Mouse (Mus musculus): ENCODE measurements at regions not wholly inside any gene's neighbourhood (a gene's known extent, or its start where the extent isn't known, plus 50 kb on each side); places are given as distances from the start of the nearest gene placed in this dataset.
"Not testable (repeated sequence)": the region's sequence is repeated elsewhere in the genome, so short reads cannot be mapped to it uniquely, and the experiment has no call there.

GRCm38 (mm10) chr15:25245631-25246030, 167.9 kb downstream of the Basp1 start:
- DNase-seq (ENCODE audit: low read depth, low spot score) = no peak

- DNase-seq (ENCODE audit: low read depth, low spot score) = no peak
Measured at GRCm38 (mm10) chr15:25237665-25238664, 175.6 kb downstream of the Basp1 start.

GRCm38 (mm10) chr15:25236191-25236723, 177.3 kb downstream of the Basp1 start:
- no peak for DNase-seq (ENCODE audit: low read depth, low spot score)

GRCm38 (mm10) chr15:25234064-25234700, 179.4 kb downstream of the Basp1 start:
- no peak for DNase-seq (ENCODE audit: low read depth, low spot score)

GRCm38 (mm10) chr15:25230213-25230612, 183.4 kb downstream of the Basp1 start:
- no peak for DNase-seq (ENCODE audit: low read depth, low spot score)

GRCm38 (mm10) chr15:25229807-25230206, 183.8 kb downstream of the Basp1 start:
- DNase-seq (ENCODE audit: low read depth, low spot score) = no peak

- no peak for DNase-seq (ENCODE audit: low read depth, low spot score)
Measured at GRCm38 (mm10) chr15:25227496-25227895, 186.1 kb downstream of the Basp1 start.

GRCm38 (mm10) chr15:25225936-25226335, 187.6 kb downstream of the Basp1 start:
- DNase-seq (ENCODE audit: low read depth, low spot score) = no peak

GRCm38 (mm10) chr15:25225431-25225830, 188.1 kb downstream of the Basp1 start:
- no peak for DNase-seq (ENCODE audit: low read depth, low spot score)

- DNase-seq (ENCODE audit: low read depth, low spot score) = no peak
Measured at GRCm38 (mm10) chr15:25221749-25222148, 191.8 kb downstream of the Basp1 start.

GRCm38 (mm10) chr15:25216375-25216774, 197.2 kb downstream of the Basp1 start:
- no peak for DNase-seq (ENCODE audit: low read depth, low spot score)

- DNase-seq (ENCODE audit: low read depth, low spot score) = no peak
Measured at GRCm38 (mm10) chr15:25202097-25202496, 211.5 kb downstream of the Basp1 start.

GRCm38 (mm10) chr15:25200249-25200648, 213.3 kb downstream of the Basp1 start:
- not testable (repeated sequence) for DNase-seq (ENCODE audit: low read depth, low spot score)

- DNase-seq (ENCODE audit: low read depth, low spot score) = no peak
Measured at GRCm38 (mm10) chr15:25187881-25188326, 225.7 kb downstream of the Basp1 start.

GRCm38 (mm10) chr15:25172755-25173154, 240.8 kb downstream of the Basp1 start:
- DNase-seq (ENCODE audit: low read depth, low spot score) = no peak

GRCm38 (mm10) chr15:25146371-25146770, 267.2 kb downstream of the Basp1 start:
- no peak for DNase-seq (ENCODE audit: low read depth, low spot score)

GRCm38 (mm10) chr15:25144228-25144627, 269.3 kb downstream of the Basp1 start:
- DNase-seq (ENCODE audit: low read depth, low spot score) = no peak

GRCm38 (mm10) chr15:25140389-25141181, 273.0 kb downstream of the Basp1 start:
- DNase-seq (ENCODE audit: low read depth, low spot score) = no peak

GRCm38 (mm10) chr15:25137091-25137490, 276.5 kb downstream of the Basp1 start:
- no peak for DNase-seq (ENCODE audit: low read depth, low spot score)

GRCm38 (mm10) chr15:25135471-25136262, 277.9 kb downstream of the Basp1 start:
- no peak for DNase-seq (ENCODE audit: low read depth, low spot score)

- DNase-seq (ENCODE audit: low read depth, low spot score) = no peak
Measured at GRCm38 (mm10) chr15:25130096-25130495, 283.5 kb downstream of the Basp1 start.
